Mouse (Mus musculus): ENCODE results near the gene Unc45b.

DNA sequence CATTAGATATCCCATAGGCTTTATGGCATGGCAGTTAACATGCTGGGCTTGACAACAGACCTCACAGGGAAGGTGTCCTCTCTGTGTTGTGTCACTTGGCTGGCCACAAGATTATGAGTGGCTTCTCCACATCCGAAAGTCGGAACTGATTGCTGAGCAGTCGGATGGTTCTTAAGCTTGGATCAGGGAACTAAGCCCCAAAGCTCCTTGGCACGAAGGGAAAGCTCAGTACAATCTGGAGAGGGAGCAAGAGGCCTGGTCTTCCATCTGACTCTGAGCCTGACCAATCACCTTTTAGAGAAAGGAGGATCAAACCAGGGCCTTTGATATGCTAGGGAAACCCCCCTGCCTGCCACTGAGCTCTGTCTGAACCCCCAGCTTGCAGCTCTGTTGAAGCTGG, 11.3 kb downstream of the Unc45b start:
- TF ChIP-seq POLR2A (IDR thresholded peaks at IDR 0.05; ENCODE audit: borderline replicate concordance, control insufficient read depth, low read depth, low read length) (no peak), CTCF (IDR thresholded peaks at IDR 0.05; ENCODE audit: control insufficient read depth, insufficient read depth, low read length) (no peak)

All from bone marrow, adult 2 months (tissue).